Mouse (Mus musculus) midbrain, embryonic 14.5 days (tissue): ENCODE measurements around the gene Rnf114. TPM values are rescaled to one million over a fixed set of nuclear protein-coding genes. Genes with fewer than 3 reads are reported as not detected.

Source experiments
- ATAC-seq: fragments of 200-750 bp; cut with Nextera tagmentation; 2 replicates; pipeline ENCODE4 v1.8.0; 2017; ENCODE audit warnings: moderate number of reproducible peaks, moderate library complexity; ENCODE audit not compliant: low FRiP score, low TSS enrichment
- DNase-seq: peaks from one replicate; pipeline ENCODE4 v3.0.0-alpha.2; 2015
- H3K27ac ChIP-seq: fragments of 300-500 bp; sonication (generic); replicated peaks from 2 replicates; pipeline ENCODE4 v1.5.1; 2014; ENCODE audit warnings: mild to moderate bottlenecking, low read depth, low read length, moderate library complexity
- H3K27me3 ChIP-seq: fragments of 300-500 bp; sonication (generic); 2 replicates; pipeline ENCODE4 v1.6.1; 2014; ENCODE audit warnings: low read length, control low read depth, mixed read lengths; ENCODE audit not compliant: control insufficient read depth, insufficient read depth
- H3K36me3 ChIP-seq: fragments of 300-500 bp; sonication (generic); 2 replicates; pipeline ENCODE4 v1.6.1; 2014; ENCODE audit warnings: low read length, control low read depth; ENCODE audit not compliant: control insufficient read depth, insufficient read depth
- H3K4me1 ChIP-seq: fragments of 300-500 bp; sonication (generic); 2 replicates; pipeline ENCODE4 v1.6.1; 2014; ENCODE audit warnings: mild to moderate bottlenecking, antibody characterized with exemption, low read length, control low read depth; ENCODE audit not compliant: control insufficient read depth, insufficient read depth
- H3K4me2 ChIP-seq: fragments of 300-500 bp; sonication (generic); 2 replicates; pipeline ENCODE4 v1.6.1; 2014; ENCODE audit warnings: mild to moderate bottlenecking, low read length, moderate library complexity
- H3K4me3 ChIP-seq: fragments of 300-500 bp; sonication (generic); replicated peaks from 2 replicates; pipeline ENCODE4 v1.5.1; 2014; ENCODE audit warnings: low read depth, low read length
- H3K9ac ChIP-seq: fragments of 300-500 bp; sonication (generic); replicated peaks from 2 replicates; pipeline ENCODE4 v1.6.1; 2014; ENCODE audit warnings: mild to moderate bottlenecking, low read length, moderate library complexity
- H3K9me3 ChIP-seq: fragments of 300-500 bp; sonication (generic); 2 replicates; pipeline ENCODE4 v1.6.1; 2016; ENCODE audit warnings: low read length, control low read depth, mixed read lengths; ENCODE audit not compliant: control insufficient read depth
- WGBS: fragments of 180-500 bp; shearing (Covaris S2); extraction: QIAGEN DNeasy Blood & Tissue Kit; methylation state at CpG from one replicate; pipeline ENCODE4 v1.1.7; 2014; 5-methylcytosine and 5-hydroxymethylcytosine counted together
- polyA plus RNA-seq: library from polyadenylated mRNA; unstranded; fragments of >200 nt; fragmentation: Nextera tagmentation; extraction: Ambion mirVana; gene quantifications from 2 replicates; pipeline ENCODE4 v1.2.1, GENCODE M21; 2014

The Rnf114 gene
- polyA plus RNA-seq, 1 experiment from 2014 or later: 146 TPM

DNA sequence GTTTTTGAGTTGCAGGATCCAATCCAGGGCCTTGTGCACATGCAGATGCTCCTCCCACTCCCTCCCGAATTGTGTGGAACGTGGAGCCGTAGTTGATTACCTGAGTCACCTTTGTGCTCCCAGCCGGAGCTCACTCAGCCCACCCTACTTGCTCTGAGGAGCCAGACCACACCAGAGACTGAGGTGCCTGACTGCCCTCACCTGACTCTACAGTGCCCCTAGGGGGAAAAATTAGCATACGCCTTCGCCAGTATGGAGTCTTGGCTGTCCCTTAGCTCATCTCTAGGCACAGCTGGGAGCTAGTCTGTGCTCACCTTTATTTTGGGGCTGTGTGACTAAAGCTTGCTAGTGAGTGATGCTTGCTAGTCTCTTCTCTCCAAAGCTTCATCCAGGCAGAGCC lies 24.0 kb upstream of the Rnf114 start:
- Histone ChIP-seq H3K36me3 (peaks cover 78% of the 10 kb centered on the region), H3K9ac (no peak overlapping the region), H3K27me3 (no peaks in the 10 kb centered on the region), H3K27ac (no peak overlapping the region), H3K4me2 (no peak overlapping the region), H3K9me3 (no peaks in the 10 kb centered on the region), H3K4me3 (no peak overlapping the region), H3K4me1 (no peaks in the 10 kb centered on the region)
- WGBS: 87% methylated on average over 6 of the region's 6 CpGs
- ATAC-seq (no peak), DNase-seq (no peak)

DNA sequence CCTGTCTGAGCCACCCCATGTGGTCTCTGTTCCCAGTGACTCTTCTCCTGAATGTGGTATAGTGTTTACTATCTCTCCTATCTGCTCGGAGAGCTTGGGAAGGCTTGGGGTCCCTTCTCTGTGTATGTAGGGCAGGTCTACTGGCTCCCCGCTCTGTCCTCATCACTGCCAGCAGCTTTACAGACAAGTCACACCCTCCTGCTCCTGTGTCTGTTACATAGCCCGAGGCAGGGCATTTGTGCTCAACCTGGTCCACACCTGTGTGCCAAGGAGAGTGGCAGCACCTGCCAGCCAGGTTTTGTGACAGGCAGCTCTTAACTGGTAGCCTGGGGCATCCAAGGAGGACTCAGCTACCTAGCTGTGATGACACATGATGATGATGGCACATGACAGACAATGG lies 21.8 kb upstream of the Rnf114 start:
- 95% methylated on average over 3 of the region's 3 CpGs for WGBS
- H3K9ac ChIP-seq: no peak overlapping the region
- no peak overlapping the region for H3K27ac ChIP-seq
- no peaks in the 10 kb centered on the region for H3K27me3 ChIP-seq
- H3K9me3 ChIP-seq: no peaks in the 10 kb centered on the region
- ATAC-seq: no peak
- no peak for DNase-seq
- no peak overlapping the region for H3K4me3 ChIP-seq
- peaks cover 86% of the 10 kb centered on the region for H3K36me3 ChIP-seq
- no peak overlapping the region for H3K4me2 ChIP-seq
- peaks cover 2% of the 10 kb centered on the region; the same call in 1 of the 2 replicates for H3K4me1 ChIP-seq

DNA sequence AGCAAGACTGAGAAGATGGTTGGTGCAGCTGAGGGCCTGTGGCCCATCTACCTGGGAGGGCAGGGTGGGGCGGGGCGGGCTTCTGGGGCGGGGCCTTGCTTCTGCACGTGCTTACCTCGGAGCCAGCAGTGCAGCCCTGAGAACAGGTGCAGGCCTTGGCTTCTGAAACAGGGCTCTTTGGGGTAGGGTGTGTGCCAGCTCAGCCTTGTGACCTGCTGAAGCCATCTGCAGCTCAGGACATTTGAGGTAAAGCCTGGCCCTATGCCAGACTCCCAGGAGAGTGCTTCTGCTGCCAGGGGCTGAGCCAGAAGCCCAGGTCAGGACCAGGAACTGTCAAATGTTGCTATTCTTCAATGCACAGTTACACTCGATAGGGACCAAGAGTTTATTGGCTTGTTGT lies 20.9 kb upstream of the Rnf114 start:
- Histone ChIP-seq H3K36me3 (peaks cover 76% of the 10 kb centered on the region), H3K4me3 (no peak overlapping the region), H3K4me1 (peaks cover 12% of the 10 kb centered on the region), H3K27me3 (no peaks in the 10 kb centered on the region), H3K9ac (no peak overlapping the region), H3K9me3 (no peaks in the 10 kb centered on the region), H3K4me2 (no peak overlapping the region), H3K27ac (no peak overlapping the region)
- DNase-seq: no peak
- 92% methylated on average over 6 of the region's 6 CpGs for WGBS
- ATAC-seq: no peak

DNA sequence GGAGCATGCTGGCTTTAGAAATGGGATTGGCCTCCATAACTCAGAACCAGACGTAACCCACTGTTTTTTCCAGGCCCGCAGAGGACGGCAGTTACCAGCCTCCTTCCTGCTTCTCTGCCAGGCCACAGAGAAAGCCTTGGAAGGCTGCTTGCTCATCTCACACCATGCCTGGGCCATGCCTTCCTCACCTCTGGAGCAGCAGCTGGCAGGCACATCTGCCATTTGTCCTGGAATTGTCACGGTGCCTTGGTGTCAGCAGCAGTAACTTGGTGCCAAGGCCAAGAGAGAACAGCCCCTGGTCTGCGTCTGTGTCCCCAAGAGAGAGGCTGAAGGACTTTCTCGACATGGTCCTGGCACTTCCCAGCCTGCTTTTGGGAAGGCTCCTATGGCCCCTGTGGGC lies 18.2 kb upstream of the Rnf114 start:
- H3K9ac ChIP-seq: no peak overlapping the region
- H3K36me3 ChIP-seq: peaks cover 63% of the 10 kb centered on the region
- peaks cover 16% of the 10 kb centered on the region for H3K4me1 ChIP-seq
- WGBS: 93% methylated on average over 6 of the region's 6 CpGs
- ATAC-seq (no peak), DNase-seq (no peak)
- no peak overlapping the region for H3K4me2 ChIP-seq
- H3K9me3 ChIP-seq: no peaks in the 10 kb centered on the region
- no peak overlapping the region for H3K27ac ChIP-seq
- no peaks in the 10 kb centered on the region for H3K27me3 ChIP-seq
- no peak overlapping the region for H3K4me3 ChIP-seq

DNA sequence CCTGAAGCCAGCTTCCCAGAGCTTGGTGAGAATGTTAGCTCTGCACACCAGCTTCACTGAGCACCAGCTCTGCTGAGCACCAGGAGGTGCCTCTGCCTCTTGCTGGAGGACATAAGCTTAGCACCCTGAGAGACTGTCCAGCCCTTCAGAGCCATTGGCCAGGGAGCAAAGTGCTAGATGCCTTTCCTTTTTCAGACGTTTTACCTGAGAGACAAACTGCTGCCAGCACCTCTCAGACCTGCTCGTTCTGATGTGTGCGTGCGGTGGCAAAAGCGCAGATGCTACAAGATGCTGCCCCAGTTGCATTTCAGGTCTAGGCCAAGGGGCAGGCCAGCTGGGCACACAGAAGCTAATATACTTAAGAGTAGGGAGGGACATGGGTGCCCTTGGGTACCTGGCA lies 16.8 kb upstream of the Rnf114 start:
- Histone ChIP-seq H3K9me3 (no peaks in the 10 kb centered on the region), H3K4me2 (no peak overlapping the region), H3K4me1 (peaks cover 16% of the 10 kb centered on the region), H3K4me3 (no peak overlapping the region), H3K36me3 (peaks cover 52% of the 10 kb centered on the region), H3K27me3 (no peaks in the 10 kb centered on the region), H3K9ac (peak overlapping the region; percentile 34; the same call in 1 of the 2 replicates), H3K27ac (peak overlapping the region; percentile 75)
- ATAC-seq (no peak), DNase-seq (no peak)
- WGBS: 87% methylated on average over 5 of the region's 5 CpGs

DNA sequence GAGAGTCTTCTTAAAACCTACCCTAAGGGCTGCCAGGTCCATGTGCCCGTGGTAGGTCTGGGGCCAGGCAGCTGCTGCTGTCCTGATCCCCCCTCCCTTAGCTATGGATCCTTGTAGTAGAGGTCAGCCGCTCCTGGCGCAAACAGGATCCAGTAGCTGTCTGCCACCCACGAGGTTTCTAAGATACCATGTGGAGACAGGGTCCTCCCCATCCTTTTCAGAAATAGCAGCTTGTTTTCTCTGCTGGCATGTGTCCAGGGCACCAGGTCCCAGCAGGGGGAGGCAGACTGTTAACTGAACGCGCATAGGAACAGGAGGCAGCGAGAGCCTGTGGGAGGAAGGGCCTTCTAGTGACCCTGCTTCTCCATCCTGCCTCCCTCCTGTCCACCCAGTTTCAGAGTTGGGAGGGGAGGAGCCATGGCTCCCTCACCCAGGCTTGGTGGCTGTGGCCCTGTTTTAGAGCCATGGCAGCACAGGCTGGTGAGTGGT lies 16.2 kb upstream of the Rnf114 start:
- peaks cover 16% of the 10 kb centered on the region for H3K4me1 ChIP-seq
- H3K27me3 ChIP-seq: no peaks in the 10 kb centered on the region
- H3K27ac ChIP-seq: peak overlapping the region; percentile 75
- no peak overlapping the region for H3K4me2 ChIP-seq
- H3K4me3 ChIP-seq: no peak overlapping the region
- peaks cover 48% of the 10 kb centered on the region for H3K36me3 ChIP-seq
- ATAC-seq: peak; percentile 63; the same call in 1 of the 2 replicates
- H3K9me3 ChIP-seq: no peaks in the 10 kb centered on the region
- DNase-seq: peak; percentile 81
- 16% methylated on average over 7 of the region's 7 CpGs for WGBS
- H3K9ac ChIP-seq: peak overlapping the region; percentile 34; the same call in 1 of the 2 replicates

DNA sequence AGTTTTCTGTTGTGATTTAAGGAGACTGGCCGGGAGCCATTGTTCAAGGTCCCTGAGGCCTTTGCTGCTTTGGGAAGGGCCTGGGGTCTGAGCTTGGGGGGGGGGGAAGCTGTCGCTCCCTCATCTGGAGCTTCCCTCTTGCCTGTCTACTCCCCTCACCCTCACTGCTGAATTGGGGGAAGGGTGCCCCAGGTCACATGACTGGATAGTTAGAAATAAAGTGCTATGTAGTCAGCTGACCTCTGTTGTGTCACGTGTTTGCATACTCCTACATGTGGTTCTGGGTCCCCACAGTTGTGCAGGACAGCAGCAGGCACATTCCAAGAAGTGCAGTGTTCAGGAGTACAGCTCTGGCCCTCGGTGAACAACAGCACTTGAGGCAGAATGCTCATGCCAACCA lies 15.7 kb upstream of the Rnf114 start:
- no peak overlapping the region for H3K4me3 ChIP-seq
- H3K36me3 ChIP-seq: peaks cover 43% of the 10 kb centered on the region
- no peaks in the 10 kb centered on the region for H3K9me3 ChIP-seq
- ATAC-seq: no peak
- H3K4me2 ChIP-seq: no peak overlapping the region
- no peak for DNase-seq
- H3K4me1 ChIP-seq: peaks cover 16% of the 10 kb centered on the region
- no peak overlapping the region for H3K9ac ChIP-seq
- peak overlapping the region; percentile 75 for H3K27ac ChIP-seq
- no peaks in the 10 kb centered on the region for H3K27me3 ChIP-seq
- WGBS: 67% methylated on average over 4 of the region's 4 CpGs

DNA sequence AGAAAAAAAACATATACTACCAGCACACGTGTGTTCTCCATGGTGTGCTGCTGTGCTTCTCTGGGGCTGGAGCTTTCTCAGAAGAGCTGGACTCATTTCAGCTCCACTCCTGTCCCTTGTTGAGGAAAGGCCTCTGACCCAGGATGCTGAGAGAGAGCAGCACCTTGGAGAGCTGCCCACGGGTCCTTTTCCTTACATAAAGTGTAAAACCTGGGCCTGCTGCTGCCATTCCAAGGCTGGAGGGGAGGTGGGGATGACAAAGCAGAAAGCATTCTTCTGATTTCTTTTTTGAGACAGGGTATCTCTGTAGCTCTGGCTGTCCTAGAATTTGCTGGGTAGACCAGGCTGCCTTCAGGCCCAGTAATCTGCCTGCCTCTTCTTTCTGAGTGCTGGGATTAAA lies 14.3 kb upstream of the Rnf114 start:
- H3K4me1 ChIP-seq: peaks cover 16% of the 10 kb centered on the region
- H3K9me3 ChIP-seq: no peaks in the 10 kb centered on the region
- H3K36me3 ChIP-seq: peaks cover 41% of the 10 kb centered on the region
- DNase-seq (no peak), ATAC-seq (no peak)
- no peak overlapping the region for H3K4me2 ChIP-seq
- no peaks in the 10 kb centered on the region for H3K27me3 ChIP-seq
- no peak overlapping the region for H3K9ac ChIP-seq
- no peak overlapping the region for H3K4me3 ChIP-seq
- WGBS: 46% methylated on average over 2 of the region's 2 CpGs
- H3K27ac ChIP-seq: no peak overlapping the region

DNA sequence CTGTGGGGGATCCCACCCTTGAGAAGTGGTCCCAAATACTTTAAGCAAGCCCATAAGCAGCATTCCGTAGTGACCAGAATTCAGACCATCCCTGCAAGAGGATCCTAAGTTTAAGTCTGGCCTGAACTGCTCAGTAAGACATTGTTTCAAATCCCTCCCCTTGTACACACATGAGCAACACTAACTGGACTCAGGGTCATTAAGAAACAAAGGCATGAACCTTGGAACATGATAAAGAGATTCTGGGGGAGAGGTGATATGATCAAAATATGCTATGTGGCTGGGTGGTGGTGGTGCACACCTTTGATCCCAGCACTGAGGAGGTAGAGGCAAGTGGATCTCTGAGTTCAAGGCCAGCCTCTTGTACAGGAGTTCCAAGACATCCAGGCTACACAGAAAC lies 12.9 kb upstream of the Rnf114 start:
- 97% methylated on average over 1 of the region's 1 CpGs for WGBS
- peaks cover 41% of the 10 kb centered on the region for H3K36me3 ChIP-seq

More for the DNA sequence above, 12.9 kb upstream of the Rnf114 start:
- Histone ChIP-seq H3K4me1 (peaks cover 16% of the 10 kb centered on the region), H3K27ac (no peak overlapping the region), H3K9me3 (no peaks in the 10 kb centered on the region), H3K4me3 (no peak overlapping the region), H3K9ac (no peak overlapping the region), H3K27me3 (no peaks in the 10 kb centered on the region), H3K4me2 (no peak overlapping the region)
- no peak for ATAC-seq
- DNase-seq: no peak
